Mouse (Mus musculus): ENCODE results near the gene Ccdc36. TPM values are rescaled to one million over a fixed set of nuclear protein-coding genes. Genes with fewer than 3 reads are reported as not detected.
A peak's percentile ranks its signal among the peaks of the same experiment; 100 is the strongest.

The Ccdc36 gene
- polyA plus RNA-seq (2014; fragmentation: Nextera tagmentation; extraction: Ambion mirVana), result 1.5 and 1.7 TPM in 2 replicates

GRCm38 (mm10) chr9:108428384-108428783, at the start of gene Ccdc36:
Gene Ccdc36 (minus strand): TSS chr9:108428484.
- Histone ChIP-seq H3K4me1 (replicated peaks; ENCODE audit: control insufficient read depth, insufficient read depth, low read length) (no peaks in the 10 kb centered on the region), H3K9me3 (ENCODE audit: control insufficient read depth, low read length) (no peaks in the 10 kb centered on the region), H3K27ac (ENCODE audit: low read depth) (no peak within 1 kb of the TSS), H3K36me3 (ENCODE audit: control insufficient read depth, insufficient read depth, low read length) (no peaks in the 10 kb centered on the region), H3K4me3 (ENCODE audit: low read depth, low read length) (no peak within 1 kb of the TSS), H3K27me3 (replicated peaks; ENCODE audit: control insufficient read depth, insufficient read depth, low read length) (no peaks in the 10 kb centered on the region), H3K9ac (ENCODE audit: low read length) (no peak within 1 kb of the TSS), H3K4me2 (ENCODE audit: low read length) (no peak within 1 kb of the TSS)
- DNase-seq (ENCODE audit: low spot score) (no peak), ATAC-seq (replicated peaks; ENCODE audit: low FRiP score, low TSS enrichment, low read depth) (no peak)

- no peak for DNase-seq (ENCODE audit: low spot score)
- no peak for ATAC-seq (replicated peaks; ENCODE audit: low FRiP score, low TSS enrichment, low read depth)
- Histone ChIP-seq H3K9ac (ENCODE audit: low read length) (no peak overlapping the region), H3K27me3 (replicated peaks; ENCODE audit: control insufficient read depth, insufficient read depth, low read length) (no peaks in the 10 kb centered on the region), H3K27ac (ENCODE audit: low read depth) (no peak overlapping the region), H3K4me2 (ENCODE audit: low read length) (no peak overlapping the region), H3K36me3 (ENCODE audit: control insufficient read depth, insufficient read depth, low read length) (no peaks in the 10 kb centered on the region), H3K4me1 (replicated peaks; ENCODE audit: control insufficient read depth, insufficient read depth, low read length) (peaks cover 6% of the 10 kb centered on the region), H3K9me3 (ENCODE audit: control insufficient read depth, low read length) (no peaks in the 10 kb centered on the region), H3K4me3 (ENCODE audit: low read depth, low read length) (no peak overlapping the region)
- WGBS, result 78% methylated on average over 1 of the region's 1 CpGs
These were observed 46.2 kb upstream of the Ccdc36 start for GRCm38 (mm10) chr9:108474528-108474927.

DNA sequence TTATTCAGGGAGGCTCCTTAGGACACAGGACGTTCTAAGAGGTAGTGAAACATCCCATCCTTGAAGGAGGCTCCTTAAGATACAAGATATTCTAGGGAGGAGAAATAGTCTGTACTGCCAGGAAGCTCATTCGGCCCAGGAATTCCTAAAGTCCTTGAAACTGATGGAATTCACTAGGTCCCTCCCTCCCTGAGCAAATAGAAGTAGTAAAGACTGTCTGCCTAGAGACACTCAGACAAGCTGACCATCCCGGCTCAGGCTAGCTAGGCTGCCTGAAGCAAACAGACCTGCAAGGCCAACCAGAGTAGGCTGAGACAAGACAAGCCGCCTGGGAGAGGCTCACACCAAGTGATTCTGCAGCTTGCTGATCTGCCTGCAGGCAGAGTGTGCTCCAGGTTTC, 41.6 kb upstream of the Ccdc36 start:
- WGBS, result 52% methylated on average over 4 of the region's 4 CpGs
- Histone ChIP-seq H3K27ac (ENCODE audit: low read depth) (no peak overlapping the region), H3K9me3 (ENCODE audit: control insufficient read depth, low read length) (no peaks in the 10 kb centered on the region), H3K27me3 (replicated peaks; ENCODE audit: control insufficient read depth, insufficient read depth, low read length) (no peaks in the 10 kb centered on the region), H3K36me3 (ENCODE audit: control insufficient read depth, insufficient read depth, low read length) (peaks cover 23% of the 10 kb centered on the region), H3K9ac (ENCODE audit: low read length) (no peak overlapping the region), H3K4me2 (ENCODE audit: low read length) (no peak overlapping the region), H3K4me3 (ENCODE audit: low read depth, low read length) (no peak overlapping the region), H3K4me1 (replicated peaks; ENCODE audit: control insufficient read depth, insufficient read depth, low read length) (no peaks in the 10 kb centered on the region)
- ATAC-seq (replicated peaks; ENCODE audit: low FRiP score, low TSS enrichment, low read depth) (no peak), DNase-seq (ENCODE audit: low spot score) (no peak)

GRCm38 (mm10) chr9:108469430-108469829, 41.1 kb upstream of the Ccdc36 start:
- 62% methylated on average over 5 of the region's 5 CpGs for WGBS
- Histone ChIP-seq H3K27me3 (replicated peaks; ENCODE audit: control insufficient read depth, insufficient read depth, low read length) (no peaks in the 10 kb centered on the region), H3K9me3 (ENCODE audit: control insufficient read depth, low read length) (no peaks in the 10 kb centered on the region), H3K27ac (ENCODE audit: low read depth) (no peak overlapping the region), H3K36me3 (ENCODE audit: control insufficient read depth, insufficient read depth, low read length) (peaks cover 27% of the 10 kb centered on the region), H3K4me1 (replicated peaks; ENCODE audit: control insufficient read depth, insufficient read depth, low read length) (no peaks in the 10 kb centered on the region), H3K4me3 (ENCODE audit: low read depth, low read length) (no peak overlapping the region), H3K4me2 (ENCODE audit: low read length) (no peak overlapping the region), H3K9ac (ENCODE audit: low read length) (no peak overlapping the region)
- ATAC-seq (replicated peaks; ENCODE audit: low FRiP score, low TSS enrichment, low read depth) (no peak), DNase-seq (ENCODE audit: low spot score) (no peak)

- Histone ChIP-seq H3K4me1 (replicated peaks; ENCODE audit: control insufficient read depth, insufficient read depth, low read length) (peaks cover 18% of the 10 kb centered on the region), H3K4me3 (ENCODE audit: low read depth, low read length) (no peak overlapping the region), H3K27ac (ENCODE audit: low read depth) (no peak overlapping the region), H3K4me2 (ENCODE audit: low read length) (no peak overlapping the region), H3K9ac (ENCODE audit: low read length) (no peak overlapping the region), H3K9me3 (ENCODE audit: control insufficient read depth, low read length) (no peaks in the 10 kb centered on the region), H3K36me3 (ENCODE audit: control insufficient read depth, insufficient read depth, low read length) (peaks cover 45% of the 10 kb centered on the region), H3K27me3 (replicated peaks; ENCODE audit: control insufficient read depth, insufficient read depth, low read length) (no peaks in the 10 kb centered on the region)
- 85% methylated on average over 2 of the region's 2 CpGs for WGBS
- ATAC-seq (replicated peaks; ENCODE audit: low FRiP score, low TSS enrichment, low read depth), result no peak
- no peak for DNase-seq (ENCODE audit: low spot score)
These were observed 37.9 kb upstream of the Ccdc36 start for GRCm38 (mm10) chr9:108466219-108466618.

- H3K9ac ChIP-seq (ENCODE audit: low read length), result no peak overlapping the region
- no peaks in the 10 kb centered on the region for H3K9me3 ChIP-seq (ENCODE audit: control insufficient read depth, low read length)
- peaks cover 45% of the 10 kb centered on the region for H3K36me3 ChIP-seq (ENCODE audit: control insufficient read depth, insufficient read depth, low read length)
- no peak for ATAC-seq (replicated peaks; ENCODE audit: low FRiP score, low TSS enrichment, low read depth)
- DNase-seq (ENCODE audit: low spot score), result no peak
- H3K27me3 ChIP-seq (replicated peaks; ENCODE audit: control insufficient read depth, insufficient read depth, low read length), result no peaks in the 10 kb centered on the region
- H3K4me1 ChIP-seq (replicated peaks; ENCODE audit: control insufficient read depth, insufficient read depth, low read length), result peaks cover 19% of the 10 kb centered on the region
- H3K4me3 ChIP-seq (ENCODE audit: low read depth, low read length), result no peak overlapping the region
- no peak overlapping the region for H3K4me2 ChIP-seq (ENCODE audit: low read length)
- no peak overlapping the region for H3K27ac ChIP-seq (ENCODE audit: low read depth)
- WGBS, result 95% methylated on average over 9 of the region's 9 CpGs
These were observed 35.4 kb upstream of the Ccdc36 start for GRCm38 (mm10) chr9:108463713-108464112.

DNA sequence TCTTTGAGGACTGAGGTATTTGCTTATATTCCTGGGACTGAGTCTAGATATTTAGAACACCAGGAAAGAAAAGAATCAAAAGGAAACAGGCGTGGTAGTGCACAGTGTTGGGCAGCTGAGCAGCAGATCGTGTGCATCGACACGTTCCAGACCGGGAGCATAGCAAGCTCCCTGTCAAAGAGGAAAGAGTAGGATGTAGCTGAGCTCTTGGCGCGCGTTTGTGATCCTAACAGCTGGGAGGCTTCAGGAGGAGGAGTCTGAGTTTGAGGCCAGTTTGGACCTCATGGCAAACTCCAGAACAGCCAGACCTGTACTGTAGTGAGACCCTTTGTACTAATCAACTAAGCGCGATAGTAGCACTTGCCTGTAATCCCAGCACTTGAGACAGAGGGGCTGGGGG, 33.9 kb upstream of the Ccdc36 start:
- Histone ChIP-seq H3K4me1 (replicated peaks; ENCODE audit: control insufficient read depth, insufficient read depth, low read length) (peaks cover 19% of the 10 kb centered on the region), H3K4me2 (ENCODE audit: low read length) (peak overlapping the region; percentile 91), H3K4me3 (ENCODE audit: low read depth, low read length) (no peak overlapping the region), H3K36me3 (ENCODE audit: control insufficient read depth, insufficient read depth, low read length) (peaks cover 45% of the 10 kb centered on the region), H3K27ac (ENCODE audit: low read depth) (peak overlapping the region; percentile 98), H3K9ac (ENCODE audit: low read length) (no peak overlapping the region), H3K9me3 (ENCODE audit: control insufficient read depth, low read length) (no peaks in the 10 kb centered on the region), H3K27me3 (replicated peaks; ENCODE audit: control insufficient read depth, insufficient read depth, low read length) (no peaks in the 10 kb centered on the region)
- DNase-seq (ENCODE audit: low spot score) (peak; percentile 72), ATAC-seq (replicated peaks; ENCODE audit: low FRiP score, low TSS enrichment, low read depth) (0 out of 2 replicates have a peak, but pooled peaks have one; percentile 33)
- 46% methylated on average over 10 of the region's 10 CpGs for WGBS

DNA sequence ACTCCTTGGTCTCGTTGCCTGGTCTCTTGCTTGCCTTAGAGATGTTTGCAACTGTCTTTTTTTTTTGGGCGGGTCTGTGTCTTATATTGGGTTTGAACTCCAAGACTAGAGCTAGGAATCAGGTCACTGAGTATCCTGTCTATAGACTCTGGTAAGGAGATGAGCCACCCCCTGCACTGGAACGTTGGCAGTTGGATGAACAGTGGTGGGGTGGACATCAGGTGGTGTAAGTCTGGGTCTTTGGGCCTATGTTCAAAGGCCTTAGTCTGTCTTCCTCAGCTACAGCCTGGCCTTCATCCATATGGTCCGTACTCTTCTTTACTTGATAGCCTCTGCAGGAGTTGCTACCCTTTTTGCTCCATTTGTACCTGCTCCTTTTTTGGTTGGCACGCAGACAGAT, 33.4 kb upstream of the Ccdc36 start:
- peaks cover 19% of the 10 kb centered on the region for H3K4me1 ChIP-seq (replicated peaks; ENCODE audit: control insufficient read depth, insufficient read depth, low read length)
- H3K9ac ChIP-seq (ENCODE audit: low read length), result peak overlapping the region; percentile 91
- H3K9me3 ChIP-seq (ENCODE audit: control insufficient read depth, low read length), result no peaks in the 10 kb centered on the region
- peaks cover 41% of the 10 kb centered on the region for H3K36me3 ChIP-seq (ENCODE audit: control insufficient read depth, insufficient read depth, low read length)
- H3K4me2 ChIP-seq (ENCODE audit: low read length), result peak overlapping the region; percentile 91
- no peaks in the 10 kb centered on the region for H3K27me3 ChIP-seq (replicated peaks; ENCODE audit: control insufficient read depth, insufficient read depth, low read length)
- no peak for DNase-seq (ENCODE audit: low spot score)
- peak overlapping the region; percentile 56 for H3K4me3 ChIP-seq (ENCODE audit: low read depth, low read length)
- 79% methylated on average over 5 of the region's 5 CpGs for WGBS
- no peak for ATAC-seq (replicated peaks; ENCODE audit: low FRiP score, low TSS enrichment, low read depth)
- peak overlapping the region; percentile 98 for H3K27ac ChIP-seq (ENCODE audit: low read depth)

DNA sequence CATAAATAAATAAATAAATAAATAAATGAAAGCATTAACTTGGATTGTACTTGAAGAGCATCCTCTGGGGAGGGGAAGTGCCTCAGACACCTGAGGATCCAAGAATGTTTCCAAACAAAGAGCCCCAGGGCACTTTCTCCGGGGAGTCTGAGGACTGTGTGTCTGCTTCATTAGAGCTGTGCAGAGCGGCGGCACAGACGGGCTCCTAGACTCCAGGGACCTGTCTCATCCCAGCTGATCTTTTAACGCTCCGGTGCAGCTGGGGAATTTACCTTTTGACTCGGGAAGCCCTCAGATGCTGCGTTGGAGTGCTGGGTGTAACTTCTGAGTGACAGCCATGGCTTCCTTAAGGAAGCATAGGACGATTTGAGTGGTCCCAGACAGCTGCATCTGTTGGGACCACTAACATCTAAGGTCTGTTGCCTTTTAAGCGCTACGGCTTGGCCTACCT, 32.9 kb upstream of the Ccdc36 start, which contains the start of gene Klhdc8b:
Gene Klhdc8b, minus strand, starts transcription at position 401 of the 451 bp plus-strand sequence.
- no peaks in the 10 kb centered on the region for H3K27me3 ChIP-seq (replicated peaks; ENCODE audit: control insufficient read depth, insufficient read depth, low read length)
- no peak for ATAC-seq (replicated peaks; ENCODE audit: low FRiP score, low TSS enrichment, low read depth)
- peak within 1 kb of the TSS; percentile 98 for H3K27ac ChIP-seq (ENCODE audit: low read depth)
- H3K9ac ChIP-seq (ENCODE audit: low read length), result peak within 1 kb of the TSS; percentile 91
- no peaks in the 10 kb centered on the region for H3K9me3 ChIP-seq (ENCODE audit: control insufficient read depth, low read length)
- WGBS, result 19% methylated on average over 11 of the region's 11 CpGs
- H3K4me1 ChIP-seq (replicated peaks; ENCODE audit: control insufficient read depth, insufficient read depth, low read length), result peaks cover 19% of the 10 kb centered on the region
- H3K4me2 ChIP-seq (ENCODE audit: low read length), result peak within 1 kb of the TSS; percentile 91
- peaks cover 36% of the 10 kb centered on the region for H3K36me3 ChIP-seq (ENCODE audit: control insufficient read depth, insufficient read depth, low read length)
- DNase-seq (ENCODE audit: low spot score), result peak; percentile 57
- peak within 1 kb of the TSS; percentile 56 for H3K4me3 ChIP-seq (ENCODE audit: low read depth, low read length)
